In genomic region chr5:77428526-77428925, GRCm38 (mm10) we compare ENCODE assay signal across 27 mouse cellular contexts. TPM values are rescaled to one million over a fixed set of nuclear protein-coding genes. Genes with fewer than 3 reads are reported as not detected.
DNase-seq lines count a peak whose midpoint lies in the region; ATAC-seq and TF ChIP-seq lines count a peak whose summit lies in the region.
"Had no signal": no experiment of that assay in that cellular context is flagged by ENCODE, and none has a peak within 500 bp of the region (broad histone marks: within the 10 kb centered on the region; RNA-seq: fewer than 3 reads in every experiment).

No protein-coding gene starts in this region.

- intact Hi-C loops in gastrocnemius, adult 2 months (cut with DNase I), result no loop called here

- peak; percentile 49 for DNase-seq in gastrocnemius, adult 2 months
- DNase-seq in gastrocnemius, adult 18-20 months (ENCODE audit: low spot score), result no peak
- peak; percentile 85 for DNase-seq in kidney, adult 2 months
- DNase-seq in kidney, adult 9 months, result no peak
- no peak for DNase-seq in lung, adult 18-20 months
- no peak for DNase-seq in MN1 (ENCODE audit: low spot score)
- DNase-seq: adrenal gland, adult 8-10 months; cerebellum, adult 8-10 months; cerebellum, postnatal 36 days; forebrain, postnatal 0 days; heart, postnatal 14 days; layer of hippocampus, postnatal 36 days; left cerebral cortex, postnatal 4 days; liver, embryonic 13.5 days; midbrain, embryonic 14.5 days; right cerebral cortex, adult 18-20 months; spleen, adult 18-20 months; thymus, postnatal 14 days had no signal

- WGBS in kidney, adult 2 months, result 55% methylated on average over 4 of the region's 4 CpGs
- 72% methylated on average over 4 of the region's 4 CpGs for WGBS in lung, embryonic 16.5 days

- no peak overlapping the region for H3K9ac ChIP-seq in lung, embryonic 16.5 days (ENCODE audit: low read length)
- H3K9ac ChIP-seq: forebrain, embryonic 12.5 days; forebrain, postnatal 0 days; intestine, embryonic 15.5 days; kidney, embryonic 15.5 days; liver, embryonic 13.5 days; lung, embryonic 14.5 days; neural tube, embryonic 15.5 days had no signal

- no peaks in the 10 kb centered on the region for H3K36me3 ChIP-seq in kidney, adult 2 months (ENCODE audit: control insufficient read depth, insufficient read depth, low read length)
- H3K36me3 ChIP-seq in lung, embryonic 16.5 days (ENCODE audit: control insufficient read depth, insufficient read depth, low read length), result no peaks in the 10 kb centered on the region
- H3K36me3 ChIP-seq: forebrain, embryonic 12.5 days; intestine, embryonic 15.5 days; kidney, embryonic 15.5 days; liver, embryonic 13.5 days; neural tube, embryonic 15.5 days had no signal

- no peak overlapping the region for H3K4me3 ChIP-seq in gastrocnemius, adult 2 months
- no peak overlapping the region for H3K4me3 ChIP-seq in kidney, adult 2 months (ENCODE audit: insufficient read depth, low read depth, low read length)
- no peak overlapping the region for H3K4me3 ChIP-seq in lung, embryonic 16.5 days (ENCODE audit: low read length)
- H3K4me3 ChIP-seq: forebrain, embryonic 12.5 days; intestine, embryonic 15.5 days; kidney, embryonic 15.5 days; liver, embryonic 13.5 days; neural tube, embryonic 15.5 days had no signal

- peaks cover 12% of the 10 kb centered on the region; the same call in 1 of the 2 replicates for H3K4me1 ChIP-seq in kidney, adult 2 months (ENCODE audit: control insufficient read depth, insufficient read depth, low read length)
- H3K4me1 ChIP-seq in lung, embryonic 16.5 days (replicated peaks; ENCODE audit: control insufficient read depth, insufficient read depth, low read length), result no peaks in the 10 kb centered on the region; the same call in 1 of the 2 replicates
- H3K4me1 ChIP-seq: forebrain, embryonic 12.5 days; intestine, embryonic 15.5 days; liver, embryonic 13.5 days had no signal

- no peaks in the 10 kb centered on the region for H3K9me3 ChIP-seq in lung, embryonic 16.5 days (ENCODE audit: control insufficient read depth, low read length)
- H3K9me3 ChIP-seq: forebrain, embryonic 12.5 days; intestine, embryonic 15.5 days; kidney, embryonic 15.5 days; liver, embryonic 13.5 days; neural tube, embryonic 15.5 days had no signal

- no peak overlapping the region for H3K4me2 ChIP-seq in lung, embryonic 16.5 days (ENCODE audit: low read depth, low read length)
- H3K4me2 ChIP-seq: forebrain, embryonic 12.5 days; intestine, embryonic 15.5 days; kidney, embryonic 15.5 days; liver, embryonic 13.5 days; lung, embryonic 14.5 days; neural tube, embryonic 15.5 days had no signal

- ATAC-seq in lung, embryonic 16.5 days (ENCODE audit: low read depth), result no peak
- ATAC-seq: activated CD4-positive, CD25-positive, alpha-beta regulatory T cell, adult 4 months; CD4-positive, CD25-positive, alpha-beta regulatory T cell, adult 4 months; forebrain, postnatal 0 days; hindbrain, embryonic 16.5 days; intestine, embryonic 15.5 days had no signal

- H3K27me3 ChIP-seq in kidney, adult 2 months (replicated peaks; ENCODE audit: control insufficient read depth, insufficient read depth, low read length), result no peaks in the 10 kb centered on the region
- H3K27me3 ChIP-seq in lung, embryonic 16.5 days (ENCODE audit: control insufficient read depth, insufficient read depth, low read depth, low read length), result no peaks in the 10 kb centered on the region
- H3K27me3 ChIP-seq: intestine, embryonic 15.5 days; kidney, embryonic 15.5 days; liver, embryonic 13.5 days; neural tube, embryonic 15.5 days had no signal

- TF ChIP-seq POLR2A in kidney, adult 2 months (IDR thresholded peaks at IDR 0.05; ENCODE audit: low read depth, low read length), result no peak

- peak overlapping the region; percentile 41 for H3K27ac ChIP-seq in gastrocnemius, adult 2 months
- H3K27ac ChIP-seq in kidney, adult 2 months (ENCODE audit: insufficient read depth, low read depth, low read length), result no peak overlapping the region
- H3K27ac ChIP-seq in lung, embryonic 16.5 days (ENCODE audit: low read length), result peak overlapping the region; percentile 39; the same call in 1 of the 2 replicates
- H3K27ac ChIP-seq: forebrain, embryonic 12.5 days; intestine, embryonic 15.5 days; kidney, embryonic 15.5 days; liver, embryonic 13.5 days; neural tube, embryonic 15.5 days had no signal

- no peak for TF ChIP-seq CTCF in gastrocnemius, adult 2 months (IDR thresholded peaks at IDR 0.05)
- TF ChIP-seq CTCF in kidney, adult 2 months (conservative IDR thresholded peaks at IDR 0.05; ENCODE audit: insufficient read depth, insufficient read length, low read depth, low read length), result no peak

RNA-seq across cellular contexts. Expression of gene Igfbp7, which starts 20.7 kb away (rescaled TPM):
- 10 to 100 TPM; 63.6 to 92.5 TPM for total RNA-seq in gastrocnemius, adult 2 months (2021)
- total RNA-seq in gastrocnemius, adult 18-20 months (2021), result 10 to 100 TPM; 63.6 to 75.9 TPM
- 4,855 and 6,899 TPM in 2 replicates for polyA plus RNA-seq in kidney, adult 2 months (2012; rRNA removed)
- 99.8 and 104 TPM in 2 replicates for polyA plus RNA-seq in lung, embryonic 16.5 days (2015; fragmentation: Nextera tagmentation; extraction: Ambion mirVana)

Comparison
In these comparisons a context has a peak if more than half of its experiments do, and no peak if none do; other contexts are left out.
1. DNase-seq: peak in gastrocnemius, adult 2 months (single experiment) and kidney, adult 2 months (single experiment); none in gastrocnemius, adult 18-20 months (single experiment), kidney, adult 9 months (single experiment), lung, adult 18-20 months (0 of 2) and MN1 (single experiment).